Mouse (Mus musculus) cerebellum, postnatal 10 days (tissue): ENCODE measurements around the gene Hsdl2.
"Not testable (repeated sequence)": the region's sequence is repeated elsewhere in the genome, so short reads cannot be mapped to it uniquely, and the experiment has no call there.

ENCODE experiments used
- DNase-seq, 2 experiments: peaks; one replicate each; pipeline ENCODE4 v3.0.0; 2021; ENCODE audit warnings: mixed read lengths in 2 of 2

Hsdl2 gene

DNA sequence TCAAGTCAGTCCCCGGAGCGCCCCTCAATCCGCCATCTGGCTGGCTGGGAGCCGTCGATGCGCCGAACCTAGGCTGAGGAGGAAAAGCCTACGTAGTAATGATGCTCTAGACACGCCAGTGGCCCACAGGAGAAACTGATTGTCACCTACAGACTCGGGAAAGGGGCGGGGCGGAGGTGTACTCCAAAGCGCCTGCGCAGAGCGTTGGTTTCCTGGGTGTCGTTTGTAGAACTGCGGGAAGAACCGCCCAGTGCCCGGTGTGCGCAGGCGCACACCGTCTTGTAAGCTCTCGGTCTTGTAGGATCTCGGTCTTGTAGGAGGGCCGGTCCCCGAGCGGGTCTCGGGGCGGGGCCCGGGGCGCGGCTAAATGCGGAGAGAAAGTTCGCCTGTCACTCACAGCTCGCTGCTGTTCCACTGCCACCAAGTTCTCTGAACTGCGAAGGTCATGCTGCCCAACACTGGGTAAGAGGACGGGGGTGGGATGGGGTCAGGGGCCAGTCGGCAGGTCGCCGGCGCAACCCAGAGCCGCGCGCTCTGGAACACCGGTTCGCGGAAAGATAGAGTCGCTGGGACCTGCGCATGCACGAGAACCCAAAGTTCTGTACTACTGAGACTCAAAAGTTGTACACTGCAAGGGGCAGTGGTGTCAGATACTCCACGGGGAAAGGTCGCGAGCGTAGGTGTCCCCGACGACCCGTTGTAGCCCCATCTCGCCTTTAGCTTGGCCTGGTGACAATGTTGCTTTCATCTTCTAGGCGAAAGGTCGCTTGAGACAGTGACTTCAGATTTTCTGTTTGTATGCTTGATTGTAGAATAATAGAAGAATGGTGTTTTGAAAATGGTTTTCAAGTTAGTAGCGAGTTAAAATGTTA lies at the start of gene Hsdl2:
Gene Hsdl2, plus strand, starts transcription at position 250 of the 872 bp plus-strand sequence.
- DNase-seq, result peak; percentile 99

GRCm38 (mm10) chr4:59533268-59533667 lies 48.1 kb upstream of the Hsdl2 start:
- no peak for DNase-seq

GRCm38 (mm10) chr4:59535624-59536023 lies 45.7 kb upstream of the Hsdl2 start:
- no peak for DNase-seq

DNA sequence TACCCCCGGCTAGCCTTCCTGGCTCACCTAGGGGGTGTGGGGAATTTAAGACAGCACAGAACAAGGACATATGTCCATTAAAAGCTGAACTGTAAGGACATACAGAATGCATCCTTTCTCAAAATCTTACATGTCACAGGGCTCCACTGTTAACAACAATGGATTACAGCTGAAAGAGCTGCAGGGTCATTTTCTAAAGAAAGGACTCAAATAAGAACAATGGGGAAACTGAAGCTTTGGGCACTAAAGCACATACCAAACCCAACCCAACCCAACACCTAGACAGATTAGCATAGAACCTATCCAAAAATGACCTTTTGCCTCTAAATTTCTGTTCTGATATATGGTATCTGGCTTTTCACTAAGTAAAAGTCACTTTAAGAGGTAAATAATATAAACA lies 45.1 kb upstream of the Hsdl2 start:
- DNase-seq, result no peak

- DNase-seq, result no peak
These were observed 38.4 kb upstream of the Hsdl2 start for GRCm38 (mm10) chr4:59543006-59543405.

DNA sequence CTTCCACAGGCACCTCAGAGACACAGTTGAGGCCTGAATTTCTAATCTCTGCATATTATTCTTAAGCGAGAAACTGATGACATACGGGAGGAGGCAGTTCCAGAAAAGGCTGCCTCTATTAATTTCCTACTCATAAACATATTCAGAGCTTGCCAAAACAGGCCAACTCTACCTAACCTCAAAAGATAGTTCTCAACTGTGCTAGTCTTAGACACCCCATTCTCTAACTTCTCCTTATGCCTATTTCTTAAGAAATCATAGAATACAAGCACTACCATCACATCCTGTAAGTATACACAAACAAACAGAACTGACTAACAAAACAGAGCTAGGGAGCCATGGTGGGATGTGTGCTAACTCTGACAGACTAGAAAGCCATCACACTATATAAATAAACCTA lies 36.7 kb upstream of the Hsdl2 start:
- DNase-seq, result no peak

DNA sequence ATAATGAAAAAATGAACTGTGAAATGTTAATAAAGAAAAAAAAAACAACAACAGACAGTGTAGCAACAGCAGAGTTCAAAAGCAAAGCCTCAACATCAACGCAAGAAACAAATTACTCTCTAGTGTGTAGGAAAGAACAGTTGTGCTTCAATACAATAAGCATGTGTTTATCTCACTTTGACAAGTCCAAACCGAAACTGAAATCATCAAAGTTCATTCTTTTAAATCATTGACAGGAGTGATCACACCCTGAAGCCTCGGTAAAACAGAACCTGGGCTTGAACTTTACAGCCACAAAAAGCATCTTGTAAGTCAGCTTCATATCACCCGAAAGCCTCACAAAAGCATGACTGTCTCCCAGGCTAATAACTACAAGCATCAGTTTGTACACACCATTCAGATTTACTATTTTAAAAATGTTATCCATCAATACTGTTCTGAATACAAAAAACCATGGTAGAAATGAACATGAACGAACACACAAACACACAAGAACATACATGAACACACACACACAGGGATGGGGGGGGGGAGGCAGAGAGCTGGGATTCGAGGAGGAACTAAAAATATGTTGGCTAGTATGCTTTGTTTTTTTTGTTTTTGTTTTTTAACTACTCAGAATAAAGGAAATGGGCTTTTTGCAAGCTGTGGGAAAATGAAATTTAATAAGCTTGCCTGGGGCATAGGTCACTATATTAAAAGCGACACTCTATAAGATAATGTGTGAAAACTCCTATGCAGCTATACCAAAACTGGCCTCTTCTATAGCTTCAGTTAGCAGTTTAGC lies 34.9 kb upstream of the Hsdl2 start:
- no peak for DNase-seq

- DNase-seq, result peak; percentile 21 to 40
These were observed 34.0 kb upstream of the Hsdl2 start for GRCm38 (mm10) chr4:59547136-59547889.

DNA sequence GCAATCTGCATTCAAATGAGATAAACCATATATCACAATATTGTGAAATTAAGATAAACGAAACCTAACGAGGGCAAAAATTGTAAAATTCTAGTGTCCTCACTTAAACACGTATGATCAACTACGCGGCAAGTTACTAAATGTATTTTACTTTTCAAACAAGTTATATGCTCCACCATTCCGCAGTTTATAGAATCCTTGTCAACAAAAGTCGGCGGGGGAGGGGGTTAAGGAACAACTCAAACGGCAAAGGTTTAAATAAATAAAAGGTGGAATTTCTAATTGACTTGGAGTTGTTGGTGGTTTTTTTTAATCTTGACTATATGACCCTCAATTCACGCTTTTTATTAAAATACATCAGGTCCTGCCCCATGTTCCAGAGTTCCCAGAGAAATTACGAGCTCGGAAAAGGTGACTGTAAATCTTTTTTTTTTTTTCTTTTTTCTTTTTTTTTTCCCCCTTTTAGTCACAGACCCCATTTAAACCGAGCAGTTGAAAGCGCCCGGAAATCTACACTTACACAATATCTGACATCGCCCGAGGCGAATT lies 33.3 kb upstream of the Hsdl2 start:
- peak; percentile 12 to 16 for DNase-seq

DNA sequence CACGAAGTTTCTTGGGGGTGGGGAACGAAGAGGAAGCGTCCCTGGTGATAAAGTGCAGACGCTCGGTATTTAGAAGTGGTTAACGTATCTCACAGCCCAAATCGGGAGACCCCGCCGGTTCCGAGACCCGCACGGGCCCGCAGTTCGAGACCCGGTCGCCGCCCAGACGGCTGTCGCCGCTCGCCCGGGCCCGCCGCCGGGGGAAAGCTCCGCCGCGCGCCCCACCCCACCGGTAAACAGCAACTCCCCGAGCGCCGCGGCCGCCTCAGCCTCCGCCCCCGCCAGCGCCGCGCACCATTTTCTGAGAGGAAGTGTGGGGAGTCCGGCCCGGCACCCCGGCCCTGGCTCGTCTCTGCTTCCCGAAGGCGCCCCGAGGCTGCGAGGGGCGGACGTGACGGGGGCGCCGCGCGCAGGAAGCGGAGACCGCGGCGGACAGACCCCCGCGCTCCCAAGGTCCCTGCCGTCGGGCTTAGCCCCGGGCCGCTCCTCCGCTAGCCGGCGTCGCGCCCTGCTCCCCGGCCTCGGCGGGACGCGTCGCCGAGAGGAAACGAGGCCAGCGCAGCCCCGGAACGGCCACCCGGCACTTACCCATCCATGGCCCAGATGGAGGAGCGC lies 32.7 kb upstream of the Hsdl2 start:
- DNase-seq, result peak; percentile 74 to 76

DNA sequence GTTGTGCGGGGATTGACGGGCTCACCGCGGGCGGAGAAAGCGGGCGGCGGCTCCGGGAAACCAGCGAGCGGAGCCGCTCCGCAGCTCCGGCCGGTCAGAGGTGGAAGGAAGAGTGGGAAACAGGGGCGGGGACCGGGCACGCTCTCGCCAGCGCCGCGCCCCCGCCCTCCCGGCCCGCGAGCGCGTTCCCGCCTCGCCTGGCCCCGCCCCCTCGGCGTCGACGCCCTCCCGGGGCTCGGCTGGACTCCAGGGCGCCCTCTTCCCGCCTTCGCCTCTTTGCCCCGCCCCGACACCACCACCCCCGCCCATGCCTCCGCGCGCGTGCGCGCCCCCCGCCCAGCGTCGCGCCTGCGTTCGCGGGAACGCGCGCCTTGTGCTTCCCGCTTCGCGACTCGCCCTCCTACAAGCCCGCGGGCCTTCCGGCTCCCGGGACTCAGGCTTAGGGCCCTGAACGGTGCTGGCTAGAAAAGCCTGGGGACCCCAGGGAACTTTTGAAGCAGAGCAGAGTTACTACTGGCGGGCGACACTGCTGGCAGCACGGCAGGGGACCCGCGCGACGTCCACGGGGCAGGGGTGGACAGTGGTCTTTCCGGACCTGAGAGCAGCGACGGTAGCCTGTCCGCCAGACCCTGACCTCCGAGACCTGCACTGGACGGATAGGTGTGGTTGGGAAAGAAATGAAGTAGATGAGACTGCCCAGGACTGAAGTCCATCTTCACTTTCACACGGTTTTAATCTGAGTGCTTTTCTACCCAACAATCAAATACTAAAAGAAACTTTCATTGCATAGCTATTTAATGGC lies 32.0 kb upstream of the Hsdl2 start, which contains the start of gene Ptbp3:
Gene Ptbp3, minus strand, starts transcription at position 190 of the 802 bp plus-strand sequence.
- DNase-seq, result peak; percentile 98 to 99

DNA sequence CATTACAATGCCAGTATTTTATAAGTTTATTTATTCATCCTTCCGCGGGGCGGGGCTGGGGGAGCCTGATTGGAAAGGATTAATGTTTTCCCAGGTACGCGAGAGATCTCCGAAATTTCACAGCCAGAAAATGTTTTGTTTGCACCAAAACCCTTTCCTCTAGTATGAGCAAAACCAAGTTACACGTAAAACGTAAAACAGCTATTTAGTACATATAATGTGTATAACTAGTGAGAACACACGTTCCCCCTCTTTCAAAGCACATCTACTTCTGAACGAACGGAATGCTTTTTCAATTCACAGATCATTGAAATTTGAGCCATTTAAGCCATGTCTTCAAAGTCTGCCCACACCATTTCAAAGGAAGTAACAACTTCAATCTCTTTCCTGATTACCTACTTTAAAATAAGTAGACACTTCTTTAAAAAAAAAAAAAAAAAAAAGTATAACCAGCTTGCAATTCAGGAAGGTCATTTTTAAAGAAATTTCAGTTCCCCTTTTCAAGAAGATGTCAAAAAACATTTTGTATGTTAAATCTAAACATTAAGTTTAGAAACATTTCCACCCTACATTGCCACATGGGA lies 31.3 kb upstream of the Hsdl2 start:
- no peak for DNase-seq

DNA sequence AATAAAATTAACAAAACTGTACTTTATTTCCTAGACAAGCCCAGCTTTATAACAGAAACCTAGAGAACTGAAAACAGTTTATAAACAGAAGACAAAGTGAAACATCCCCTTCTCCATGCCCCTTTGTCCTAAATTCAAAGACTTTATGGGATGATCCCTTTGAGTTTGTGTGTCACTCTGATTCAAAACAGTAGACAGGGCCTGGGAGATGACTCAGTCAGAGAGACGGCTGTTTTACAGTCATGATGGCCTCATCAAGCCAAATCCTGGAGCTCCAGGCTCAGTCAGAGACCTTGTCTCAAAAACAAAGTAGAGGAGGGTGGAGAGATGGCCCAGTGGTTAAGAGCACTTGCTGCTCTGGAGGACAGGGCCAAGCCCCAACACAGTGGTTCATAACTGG lies 29.5 kb upstream of the Hsdl2 start:
- no peak for DNase-seq

- DNase-seq, result no peak
These were observed 28.5 kb upstream of the Hsdl2 start for GRCm38 (mm10) chr4:59552835-59553234.

DNA sequence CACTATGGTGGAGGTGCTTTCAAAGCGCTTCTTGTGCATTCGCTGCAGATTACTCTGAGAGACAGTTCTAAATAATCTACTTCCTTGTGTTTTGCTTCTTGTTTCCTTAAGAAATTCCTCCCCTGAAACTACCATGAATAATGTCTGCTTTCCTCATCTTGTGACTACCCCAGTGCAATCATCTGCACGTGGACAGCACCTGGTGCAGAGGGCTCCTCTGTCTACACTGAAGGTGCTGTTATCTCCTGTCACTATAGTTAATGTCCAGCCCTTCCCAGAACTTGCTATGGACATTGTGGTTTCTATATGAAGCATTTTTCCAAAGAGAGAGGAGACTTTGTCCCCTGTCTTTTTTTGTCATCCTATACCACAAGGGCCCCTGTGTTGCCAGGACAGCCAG lies 27.8 kb upstream of the Hsdl2 start:
- no peak for DNase-seq

DNA sequence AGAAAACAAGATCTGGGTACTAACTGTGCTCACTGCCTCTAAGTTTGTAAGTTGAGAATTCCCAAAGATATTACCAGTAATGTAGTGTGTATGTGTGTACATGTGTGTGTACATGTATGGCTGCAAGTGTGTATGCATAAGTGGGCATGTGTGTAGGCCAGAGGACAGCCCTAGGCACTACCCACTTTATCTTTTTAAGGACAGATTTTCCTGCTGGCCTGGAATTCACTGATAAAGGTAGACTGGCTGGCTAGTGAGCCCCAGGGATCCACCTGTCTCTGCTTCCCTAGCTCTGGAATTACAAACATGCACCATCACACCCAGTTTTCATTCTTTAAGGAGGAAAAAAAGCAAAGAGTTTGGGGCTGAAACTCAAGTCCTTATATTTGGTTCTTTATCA lies 26.2 kb upstream of the Hsdl2 start:
- no peak for DNase-seq

DNA sequence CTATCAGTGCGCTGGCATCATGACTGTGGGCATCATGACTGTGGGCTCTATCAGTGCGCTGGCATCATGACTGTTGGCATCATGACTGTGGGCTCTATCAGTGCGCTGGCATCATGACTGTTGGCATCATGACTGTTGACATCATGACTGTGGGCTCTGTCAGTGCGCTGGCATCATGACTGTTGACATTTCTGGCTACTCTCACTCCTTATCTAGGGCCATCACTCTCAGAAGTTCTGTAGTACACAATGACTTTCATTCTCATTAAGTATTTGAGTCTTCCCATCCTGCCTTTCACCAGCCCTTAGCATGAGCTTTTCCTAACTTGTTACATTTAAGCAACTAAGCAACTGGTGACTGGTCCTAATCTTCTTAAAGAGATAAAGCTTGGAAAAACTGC lies 24.0 kb upstream of the Hsdl2 start:
- DNase-seq, result not testable (repeated sequence)

- no peak for DNase-seq
These were observed 23.2 kb upstream of the Hsdl2 start for GRCm38 (mm10) chr4:59558096-59558720.

DNA sequence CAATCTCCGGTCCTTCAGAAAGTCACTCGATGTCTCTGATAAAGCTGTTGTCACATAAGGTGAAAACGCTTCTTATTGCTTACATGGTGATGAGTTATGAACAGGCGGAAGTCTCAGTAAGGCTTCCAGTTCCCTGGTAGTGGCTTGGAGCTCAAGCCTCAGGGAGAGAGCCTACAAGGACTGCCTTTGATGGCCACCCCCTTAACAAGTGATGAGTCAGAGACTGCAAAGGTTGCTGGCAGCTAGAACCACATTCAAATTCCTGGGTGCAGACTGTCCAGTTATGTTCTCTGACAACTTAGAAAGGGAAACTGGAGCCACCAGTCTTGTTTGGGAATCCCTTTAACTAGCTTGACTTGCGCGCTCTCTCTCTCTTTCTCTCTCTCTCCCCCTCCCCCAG lies 21.2 kb upstream of the Hsdl2 start:
- no peak for DNase-seq

- no peak for DNase-seq
These were observed 17.2 kb upstream of the Hsdl2 start for GRCm38 (mm10) chr4:59564128-59564527.
